Mouse (Mus musculus) liver, adult 2 months (tissue): Measurements from ENCODE around the gene Osmr.

Source experiments
- CTCF ChIP-seq: fragments of 200-500 bp; IDR thresholded peaks from 2 replicates; pipeline ENCODE4 v1.5.1; 2011; ENCODE audit warnings: low read depth, low read length, control low read depth
- POLR2A ChIP-seq: fragments of 200-500 bp; IDR thresholded peaks from 2 replicates; pipeline ENCODE4 v1.6.1; 2011; ENCODE audit warnings: low read length, control low read depth; ENCODE audit not compliant: insufficient read depth; ENCODE audit errors: extremely low read depth

- no peak for TF ChIP-seq CTCF
- no peak for TF ChIP-seq POLR2A
Measured at GRCm38 (mm10) chr15:6914163-6914562, 39.4 kb upstream of the Osmr start.
